Mouse (Mus musculus) stomach, embryonic 14.5 days (tissue): Measurements from ENCODE around the gene Acot5. TPM values are rescaled to one million over a fixed set of nuclear protein-coding genes. Genes with fewer than 3 reads are reported as not detected.
"Not testable (repeated sequence)": the region's sequence is repeated elsewhere in the genome, so short reads cannot be mapped to it uniquely, and the experiment has no call there.

ENCODE experiments used
- ATAC-seq: fragments of 200-750 bp; cut with Nextera tagmentation; 2 replicates; pipeline ENCODE4 v1.8.0; 2017; ENCODE audit warnings: low read depth, moderate TSS enrichment; ENCODE audit not compliant: insufficient number of reproducible peaks, insufficient read depth, low FRiP score
- H3K27ac ChIP-seq: fragments of 300-500 bp; sonication (generic); 2 replicates; pipeline ENCODE4 v1.5.1; 2014; ENCODE audit warnings: mild to moderate bottlenecking, low read length, moderate library complexity, mixed read lengths
- H3K27me3 ChIP-seq: fragments of 300-500 bp; sonication (generic); 2 replicates; pipeline ENCODE4 v1.6.1; 2014; ENCODE audit warnings: low read length, control low read depth, mixed read lengths; ENCODE audit not compliant: control insufficient read depth, insufficient read depth
- H3K36me3 ChIP-seq: fragments of 300-500 bp; sonication (generic); 2 replicates; pipeline ENCODE4 v1.6.1; 2014; ENCODE audit warnings: mild to moderate bottlenecking, control low read depth, low read length, moderate library complexity, mixed read lengths; ENCODE audit not compliant: control insufficient read depth, insufficient read depth
- H3K4me1 ChIP-seq: fragments of 300-500 bp; sonication (generic); 2 replicates; pipeline ENCODE4 v1.6.1; 2014; ENCODE audit warnings: low read length, control low read depth, mixed read lengths; ENCODE audit not compliant: control insufficient read depth, insufficient read depth
- H3K4me2 ChIP-seq: fragments of 300-500 bp; sonication (generic); replicated peaks from 2 replicates; pipeline ENCODE4 v1.6.1; 2014; ENCODE audit warnings: low read depth, low read length, control low read depth
- H3K4me3 ChIP-seq: fragments of 300-500 bp; sonication (generic); 2 replicates; pipeline ENCODE4 v1.5.1; 2014; ENCODE audit warnings: low read depth, low read length, control low read depth
- H3K9ac ChIP-seq: fragments of 300-500 bp; sonication (generic); replicated peaks from 2 replicates; pipeline ENCODE4 v1.6.1; 2014; ENCODE audit warnings: low read depth, mild to moderate bottlenecking, control low read depth, low read length, moderate library complexity, mixed read lengths
- H3K9me3 ChIP-seq: fragments of 300-500 bp; sonication (generic); 2 replicates; pipeline ENCODE4 v1.6.1; 2016; ENCODE audit warnings: low read depth, low read length, control low read depth; ENCODE audit not compliant: control insufficient read depth
- WGBS: fragments of 180-500 bp; shearing (Covaris S2); extraction: QIAGEN DNeasy Blood & Tissue Kit; methylation state at CpG from one replicate; pipeline ENCODE4 v1.1.7; 2014; 5-methylcytosine and 5-hydroxymethylcytosine counted together
- polyA plus RNA-seq: library from polyadenylated mRNA; unstranded; fragments of >200 nt; fragmentation: Nextera tagmentation; extraction: Ambion mirVana; gene quantifications from 2 replicates; pipeline ENCODE4 v1.2.1, GENCODE M21; 2014

Acot5 gene
- polyA plus RNA-seq, 1 experiment from 2014 or later = not detected

DNA sequence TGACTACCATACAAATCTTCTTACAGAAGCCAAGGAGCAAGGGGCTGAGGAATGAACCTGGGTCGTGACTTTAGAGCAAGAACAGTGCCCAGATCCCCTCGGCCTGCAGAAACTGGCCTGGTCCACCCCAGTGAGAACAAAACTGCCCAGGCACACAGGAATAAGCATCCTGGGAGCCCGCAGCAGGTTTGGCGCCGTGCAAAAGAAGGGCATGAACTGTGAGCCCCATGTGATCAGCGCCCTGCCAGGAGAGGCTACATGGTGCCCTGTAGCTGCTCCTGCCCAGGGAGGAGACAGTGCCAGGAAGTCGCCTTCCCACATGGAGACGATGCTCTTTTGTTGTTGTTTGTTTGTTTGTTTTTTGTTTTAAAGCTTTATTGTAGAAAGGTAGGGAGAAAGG lies 4.5 kb upstream of the Acot5 start:
- Histone ChIP-seq H3K9ac (no peak overlapping the region), H3K4me2 (no peak overlapping the region), H3K27ac (no peak overlapping the region), H3K4me1 (no peaks in the 10 kb centered on the region), H3K27me3 (peaks cover 15% of the 10 kb centered on the region), H3K9me3 (no peaks in the 10 kb centered on the region), H3K36me3 (no peaks in the 10 kb centered on the region), H3K4me3 (no peak overlapping the region)
- 72% methylated on average over 8 of the region's 8 CpGs for WGBS
- ATAC-seq = no peak

DNA sequence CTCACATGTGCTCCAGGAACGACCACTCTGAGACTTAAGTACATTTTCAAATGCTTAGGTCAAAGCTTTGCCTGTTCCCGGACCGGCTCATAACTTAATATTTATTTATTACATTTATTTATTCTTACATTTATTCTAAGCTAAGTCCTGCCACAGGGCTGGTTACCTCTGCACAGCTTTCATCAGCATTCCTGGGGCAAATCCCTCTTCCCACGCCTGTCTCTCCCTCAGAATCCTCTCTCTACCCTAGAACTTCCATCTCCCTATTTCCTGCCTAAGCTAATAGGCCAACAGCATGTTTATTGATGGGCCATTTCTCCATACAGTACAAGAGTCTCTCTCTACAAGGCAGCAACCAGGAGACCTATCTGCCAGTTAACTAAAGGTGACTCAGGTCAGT lies 1.4 kb upstream of the Acot5 start:
- Histone ChIP-seq H3K4me1 (no peaks in the 10 kb centered on the region), H3K4me2 (no peak overlapping the region), H3K27me3 (peaks cover 15% of the 10 kb centered on the region), H3K36me3 (no peaks in the 10 kb centered on the region), H3K9me3 (no peaks in the 10 kb centered on the region), H3K4me3 (no peak overlapping the region), H3K9ac (no peak overlapping the region), H3K27ac (no peak overlapping the region)
- WGBS = 77% methylated on average over 4 of the region's 4 CpGs
- ATAC-seq = no peak

DNA sequence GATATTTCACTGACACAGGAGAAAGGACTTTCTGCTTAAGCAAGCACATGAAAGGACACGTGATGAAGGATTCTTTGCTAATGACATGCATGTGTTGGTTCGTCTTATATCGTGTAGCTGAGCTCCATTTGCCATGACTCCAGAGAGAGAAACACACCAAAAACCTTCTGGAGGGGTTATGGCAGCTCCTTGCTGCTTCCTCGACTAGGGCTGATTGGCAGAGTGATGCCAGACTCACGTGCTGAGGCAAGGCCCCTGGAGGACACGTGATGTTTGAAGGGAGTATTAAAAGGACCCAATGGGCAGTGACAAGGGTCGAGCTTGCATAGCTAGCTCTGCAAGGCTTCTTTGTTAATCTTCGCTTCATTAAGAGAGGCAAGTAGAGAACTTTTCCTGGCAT lies 829 bp upstream of the Acot5 start:
- Histone ChIP-seq H3K9ac (no peak overlapping the region), H3K36me3 (no peaks in the 10 kb centered on the region), H3K4me1 (no peaks in the 10 kb centered on the region), H3K9me3 (no peaks in the 10 kb centered on the region), H3K27me3 (peaks cover 15% of the 10 kb centered on the region), H3K27ac (no peak overlapping the region), H3K4me3 (no peak overlapping the region), H3K4me2 (no peak overlapping the region)
- 68% methylated on average over 8 of the region's 8 CpGs for WGBS
- no peak for ATAC-seq

DNA sequence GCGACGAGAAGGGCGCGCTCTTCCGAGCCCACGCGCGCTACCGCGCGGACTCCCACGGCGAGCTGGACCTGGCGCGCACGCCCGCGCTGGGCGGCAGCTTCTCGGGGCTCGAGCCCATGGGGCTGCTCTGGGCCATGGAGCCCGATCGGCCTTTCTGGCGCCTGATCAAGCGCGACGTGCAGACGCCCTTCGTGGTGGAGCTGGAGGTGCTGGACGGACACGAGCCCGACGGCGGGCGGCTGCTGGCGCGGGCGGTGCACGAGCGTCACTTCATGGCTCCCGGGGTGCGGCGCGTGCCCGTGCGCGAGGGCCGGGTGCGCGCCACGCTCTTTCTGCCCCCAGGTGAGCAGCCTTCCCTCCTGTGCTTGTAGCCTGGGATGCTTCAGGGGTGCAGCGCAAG lies 457 bp downstream of the Acot5 start:
- not testable (repeated sequence) for H3K36me3 ChIP-seq, H3K9me3 ChIP-seq, ATAC-seq, H3K27ac ChIP-seq, H3K4me1 ChIP-seq
- H3K4me3 ChIP-seq = peak overlapping the region; percentile 32
- H3K27me3 ChIP-seq = peaks cover 15% of the 10 kb centered on the region
- peak overlapping the region; percentile 53 for H3K4me2 ChIP-seq
- 1% methylated on average over 40 of the region's 52 CpGs for WGBS
- H3K9ac ChIP-seq = peak overlapping the region; percentile 14; the same call in 1 of the 2 replicates

DNA sequence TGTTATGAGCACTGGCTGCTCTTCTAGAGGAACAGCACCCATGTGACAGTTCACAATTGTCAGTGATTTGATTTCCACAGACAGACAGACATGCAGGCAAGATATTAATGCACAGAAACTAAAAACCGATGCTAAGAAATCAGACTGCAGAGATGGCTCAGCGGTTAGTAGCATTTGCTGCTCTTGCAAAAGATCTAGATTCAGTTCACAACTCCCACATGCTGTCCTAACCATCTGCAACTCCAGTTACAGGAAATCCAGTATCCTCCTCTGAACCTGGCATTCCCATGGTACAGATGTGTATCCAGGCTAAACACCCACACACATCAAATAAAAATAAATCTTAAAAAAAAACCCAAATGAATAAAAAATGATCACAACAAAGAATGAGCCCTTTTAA lies 2.6 kb downstream of the Acot5 start:
- Histone ChIP-seq H3K36me3 (no peaks in the 10 kb centered on the region), H3K27me3 (peaks cover 15% of the 10 kb centered on the region), H3K9ac (no peak overlapping the region), H3K4me2 (no peak overlapping the region), H3K4me3 (no peak overlapping the region), H3K27ac (no peak overlapping the region), H3K9me3 (no peaks in the 10 kb centered on the region), H3K4me1 (no peaks in the 10 kb centered on the region)
- ATAC-seq = no peak
- 92% methylated on average over 2 of the region's 2 CpGs for WGBS

DNA sequence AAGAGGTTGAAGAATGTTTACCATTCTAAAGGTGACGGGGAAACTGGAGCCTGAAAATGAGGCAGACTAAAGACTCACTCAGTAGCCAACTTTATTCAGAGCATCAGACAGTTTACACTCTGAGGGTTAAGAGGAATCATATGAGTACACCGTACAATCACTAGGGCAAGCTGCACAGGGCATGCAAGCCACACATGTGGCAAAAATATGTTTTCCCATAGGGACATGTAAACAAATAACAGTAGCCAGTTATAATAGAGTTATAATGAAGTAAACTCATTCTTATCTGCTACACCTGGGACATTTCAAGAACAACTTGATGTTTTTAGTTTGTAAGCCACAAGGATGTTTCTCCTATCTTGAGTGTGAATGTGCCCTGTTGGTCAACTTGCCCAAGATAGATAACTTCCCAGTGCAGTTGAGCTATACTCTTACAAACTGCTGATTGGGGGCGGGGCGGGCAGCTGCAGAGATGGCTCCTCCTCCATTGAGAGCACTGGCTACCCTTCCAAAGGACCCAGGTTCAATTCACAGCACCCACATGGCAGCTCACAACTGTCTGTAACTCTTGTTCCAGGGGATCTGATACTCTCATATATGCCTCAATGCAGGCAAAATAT lies 8.4 kb downstream of the Acot5 start:
- 78% methylated on average over 4 of the region's 4 CpGs for WGBS
- H3K27me3 ChIP-seq = no peaks in the 10 kb centered on the region
- no peaks in the 10 kb centered on the region for H3K4me1 ChIP-seq
- no peak for ATAC-seq
- no peaks in the 10 kb centered on the region for H3K36me3 ChIP-seq
- no peak overlapping the region for H3K9ac ChIP-seq
- H3K4me3 ChIP-seq = no peak overlapping the region
- H3K27ac ChIP-seq = no peak overlapping the region
- H3K9me3 ChIP-seq = no peaks in the 10 kb centered on the region
- H3K4me2 ChIP-seq = no peak overlapping the region

DNA sequence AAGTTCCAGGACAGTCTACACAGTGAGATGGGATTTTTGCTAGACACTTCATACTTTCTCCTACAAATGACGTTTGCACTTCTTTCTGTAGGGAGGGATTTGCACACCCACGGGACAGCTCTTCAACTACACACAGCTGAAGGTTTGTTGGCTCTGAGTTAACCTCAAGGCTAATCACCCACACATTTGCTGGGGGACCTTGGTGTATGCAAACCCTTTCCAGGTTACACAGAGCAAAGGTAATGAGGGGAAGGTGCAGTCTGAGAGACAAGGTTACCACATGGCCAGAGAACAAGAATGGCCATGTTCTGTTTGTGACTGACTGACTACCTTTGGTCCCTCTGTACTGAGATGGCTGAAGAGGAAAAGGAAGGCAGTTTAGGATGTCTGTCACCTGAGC lies 14.7 kb downstream of the Acot5 start:
- Histone ChIP-seq H3K4me3 (no peak overlapping the region), H3K27ac (no peak overlapping the region), H3K9me3 (no peaks in the 10 kb centered on the region), H3K36me3 (no peaks in the 10 kb centered on the region), H3K9ac (no peak overlapping the region), H3K27me3 (no peaks in the 10 kb centered on the region), H3K4me1 (no peaks in the 10 kb centered on the region), H3K4me2 (no peak overlapping the region)
- ATAC-seq = no peak
- 77% methylated on average over 2 of the region's 2 CpGs for WGBS

DNA sequence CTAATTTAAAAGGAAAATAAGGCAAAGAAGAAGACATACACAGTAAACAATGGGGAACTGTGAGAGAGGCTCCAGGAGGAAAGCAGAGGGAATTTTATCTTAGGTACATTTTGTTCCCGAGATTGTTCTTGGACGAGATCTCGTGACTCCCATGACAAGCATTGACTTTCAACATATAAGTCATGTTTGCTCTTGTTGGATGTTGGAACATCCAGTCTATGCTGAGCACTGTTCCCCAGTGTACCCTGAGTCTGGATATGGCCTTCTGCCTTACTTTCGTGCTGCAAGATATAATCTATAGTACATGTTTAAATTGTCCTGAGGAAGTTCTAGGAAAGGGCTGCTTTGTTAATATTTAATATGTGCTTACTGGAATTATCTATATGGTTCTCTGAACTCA lies 15.5 kb downstream of the Acot5 start:
- Histone ChIP-seq H3K4me3 (no peak overlapping the region), H3K4me2 (no peak overlapping the region), H3K9me3 (no peaks in the 10 kb centered on the region), H3K9ac (no peak overlapping the region), H3K27ac (no peak overlapping the region), H3K4me1 (no peaks in the 10 kb centered on the region), H3K27me3 (no peaks in the 10 kb centered on the region), H3K36me3 (no peaks in the 10 kb centered on the region)
- no peak for ATAC-seq
- 74% methylated on average over 4 of the region's 4 CpGs for WGBS

DNA sequence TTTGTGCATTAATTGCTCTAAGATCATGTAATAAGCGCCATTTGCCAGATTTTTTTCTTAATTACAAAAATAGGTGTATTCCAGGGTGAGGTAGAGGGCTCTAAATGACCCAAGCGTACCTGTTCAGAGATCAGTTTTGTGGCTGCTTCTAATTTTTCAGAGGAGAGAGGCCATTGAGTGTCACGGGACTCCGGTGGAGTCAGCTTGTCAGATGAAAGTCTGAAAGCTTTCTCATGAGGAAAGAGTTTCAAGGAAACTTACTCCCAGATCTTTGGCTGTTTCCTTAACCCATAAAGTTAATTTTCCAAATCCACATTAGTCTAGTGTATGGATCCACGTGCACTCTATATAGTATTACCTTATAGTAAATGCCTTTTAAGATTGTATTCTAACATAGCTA lies 25.5 kb downstream of the Acot5 start:
- WGBS = 88% methylated on average over 5 of the region's 5 CpGs
- H3K4me2 ChIP-seq, H3K4me3 ChIP-seq, H3K9ac ChIP-seq, H3K27me3 ChIP-seq, H3K27ac ChIP-seq, H3K9me3 ChIP-seq, H3K4me1 ChIP-seq, ATAC-seq, H3K36me3 ChIP-seq: not testable (repeated sequence)
